Mouse (Mus musculus) kidney, adult 2 months (tissue): Measurements from ENCODE around the gene Fgd2.

Source experiments
- CTCF ChIP-seq: fragments of 200-500 bp; conservative IDR thresholded peaks from 2 replicates; pipeline ENCODE4 v1.5.1; 2011; ENCODE audit warnings: low read depth, mild to moderate bottlenecking, control low read depth, low read length, moderate library complexity, mixed read lengths; ENCODE audit not compliant: insufficient read depth, insufficient read length
- POLR2A ChIP-seq: fragments of 200-500 bp; IDR thresholded peaks from one replicate; pipeline ENCODE4 v1.6.1; 2011; ENCODE audit warnings: low read depth, low read length, control low read depth

DNA sequence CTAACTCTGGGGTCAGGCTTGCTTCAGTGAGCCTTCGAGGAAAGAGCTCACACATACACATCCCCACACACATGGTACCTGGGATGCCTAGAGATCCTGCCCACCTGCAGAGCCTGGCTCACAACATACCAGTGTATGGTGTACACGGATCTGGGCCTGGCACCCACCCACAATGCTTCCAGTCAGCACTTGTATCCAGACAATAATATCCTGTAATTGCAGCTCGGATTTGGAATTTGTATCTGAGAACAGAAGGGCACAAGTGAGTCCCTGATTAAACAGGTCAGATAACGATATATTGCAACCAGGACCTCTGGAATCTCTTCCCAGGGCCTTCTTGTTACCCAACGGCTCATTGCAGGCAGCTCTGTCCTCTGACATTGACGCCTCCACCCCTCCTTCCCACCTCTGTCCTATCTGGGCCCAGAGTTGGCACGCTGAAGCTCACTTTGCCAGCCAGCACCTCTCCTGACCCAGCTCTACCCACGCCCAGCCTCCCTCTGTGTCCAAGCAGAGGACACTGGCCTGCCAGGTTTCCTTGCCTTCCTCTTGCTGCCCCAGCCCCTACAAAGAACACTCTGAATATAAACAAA, 62.3 kb downstream of the Fgd2 start:
- TF ChIP-seq POLR2A (no peak), CTCF (no peak)
